Mouse (Mus musculus) spleen, postnatal 14 days (tissue): Measurements from ENCODE around the gene Spz1.
"Not testable (repeated sequence)": the region's sequence is repeated elsewhere in the genome, so short reads cannot be mapped to it uniquely, and the experiment has no call there.

Experiments used
- DNase-seq, 2 experiments: peaks; one replicate each; pipeline ENCODE4 v3.0.0; 2021 to 2022; ENCODE audit warnings: low spot score in 2 of 2

Gene Spz1

DNA sequence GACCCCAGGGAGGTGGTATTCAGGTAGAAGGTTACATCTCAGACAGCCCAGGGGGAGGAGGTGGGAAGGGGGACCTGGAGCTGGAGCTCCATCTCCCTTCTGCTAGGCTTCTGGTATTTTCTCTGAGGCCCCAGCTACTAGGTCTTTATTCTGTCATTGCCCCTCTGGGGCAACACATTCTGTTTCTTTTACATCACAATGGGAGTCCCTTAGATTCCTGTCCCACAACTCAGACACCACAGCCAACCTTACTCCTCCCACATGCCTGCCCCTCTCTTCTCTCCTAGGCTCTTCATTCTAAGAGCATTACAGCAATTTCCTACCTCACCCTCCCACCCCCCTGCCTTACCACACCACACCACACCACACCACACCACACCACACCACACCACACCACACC lies at the start of gene Spz1:
Gene Spz1 (minus strand): TSS at position 101 of the 400 bp plus-strand sequence.
- no peak for DNase-seq

DNA sequence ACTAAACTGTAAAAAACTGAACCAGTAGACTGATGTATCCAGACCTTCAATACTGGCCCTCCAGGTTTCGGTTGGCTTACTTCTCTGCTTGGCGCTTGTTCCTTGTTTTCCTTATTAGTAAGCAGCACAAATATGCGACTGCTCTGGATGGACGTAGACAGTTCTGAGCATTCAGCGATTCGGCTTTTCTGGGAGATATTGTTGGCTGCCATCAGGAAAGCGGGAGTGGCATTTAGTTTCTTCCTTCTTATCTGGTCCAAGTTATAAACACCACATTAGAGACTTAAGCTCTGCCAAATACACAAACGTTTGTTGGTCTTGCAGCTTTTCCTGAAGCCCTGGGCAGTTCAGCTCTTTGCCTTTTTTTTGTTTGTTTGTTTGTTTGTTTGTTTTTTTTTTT lies 40.5 kb upstream of the Spz1 start:
- DNase-seq: no peak

DNA sequence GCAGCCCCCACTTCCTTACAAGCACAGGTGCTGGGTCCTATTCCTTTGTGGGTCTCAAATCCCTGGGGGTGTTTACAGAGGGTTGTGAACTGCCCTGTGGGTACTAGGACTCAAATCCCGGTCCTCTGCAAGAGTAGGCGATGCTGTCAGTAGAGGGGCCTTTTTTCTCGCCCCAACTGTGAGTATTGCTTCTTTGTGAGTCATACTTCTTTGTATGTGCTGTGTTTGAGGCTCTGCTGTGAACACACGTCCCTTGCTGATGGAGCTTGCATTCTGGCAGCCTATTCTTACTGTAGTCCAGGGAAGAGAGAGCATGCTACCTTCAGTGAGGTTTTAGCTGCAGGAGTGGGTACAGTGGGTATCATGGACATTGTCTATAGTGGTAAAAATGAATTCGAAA lies 39.2 kb upstream of the Spz1 start:
- DNase-seq: no peak

DNA sequence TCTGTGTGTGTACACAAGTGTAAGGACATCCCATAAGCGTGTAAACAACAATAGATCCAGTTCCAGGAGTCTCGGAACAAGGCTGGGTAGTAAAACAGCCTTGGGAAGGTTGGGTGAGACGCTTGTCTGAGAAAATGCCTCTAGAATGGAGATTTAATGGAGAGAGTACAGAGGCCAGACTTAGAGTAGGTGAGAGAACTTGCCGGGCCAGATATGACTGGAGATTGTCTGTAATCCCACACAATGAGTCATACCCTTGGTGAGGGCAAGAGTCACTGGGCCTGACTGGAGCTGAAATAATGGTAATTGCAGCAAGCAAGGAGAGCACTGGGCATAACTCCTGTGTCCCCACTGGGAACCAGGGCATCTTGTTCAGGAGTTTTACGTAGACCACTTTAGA lies 37.1 kb upstream of the Spz1 start:
- peak in 1 of 2 experiments; percentile 0 for DNase-seq

DNA sequence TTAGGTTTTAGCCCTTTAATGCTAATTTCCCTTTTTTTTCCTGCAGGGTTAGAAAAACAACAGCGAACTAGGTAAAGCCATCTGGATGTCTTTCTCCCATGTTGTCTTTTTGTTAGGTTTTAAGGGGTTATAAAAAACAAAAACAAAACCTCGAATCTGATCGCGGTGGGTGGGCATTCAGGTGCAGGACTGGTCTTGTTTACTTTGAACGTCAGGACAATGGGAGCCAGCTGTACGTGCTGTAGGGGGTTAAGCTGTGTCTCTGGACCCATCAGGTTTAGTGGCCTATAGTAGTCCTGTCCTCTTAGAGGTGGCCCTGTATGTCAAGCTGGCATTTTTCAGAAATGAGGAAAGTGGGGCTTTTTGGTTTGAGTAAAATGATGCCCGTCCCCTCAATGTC lies 35.9 kb upstream of the Spz1 start:
- DNase-seq: peak in 1 of 2 experiments; percentile 0

DNA sequence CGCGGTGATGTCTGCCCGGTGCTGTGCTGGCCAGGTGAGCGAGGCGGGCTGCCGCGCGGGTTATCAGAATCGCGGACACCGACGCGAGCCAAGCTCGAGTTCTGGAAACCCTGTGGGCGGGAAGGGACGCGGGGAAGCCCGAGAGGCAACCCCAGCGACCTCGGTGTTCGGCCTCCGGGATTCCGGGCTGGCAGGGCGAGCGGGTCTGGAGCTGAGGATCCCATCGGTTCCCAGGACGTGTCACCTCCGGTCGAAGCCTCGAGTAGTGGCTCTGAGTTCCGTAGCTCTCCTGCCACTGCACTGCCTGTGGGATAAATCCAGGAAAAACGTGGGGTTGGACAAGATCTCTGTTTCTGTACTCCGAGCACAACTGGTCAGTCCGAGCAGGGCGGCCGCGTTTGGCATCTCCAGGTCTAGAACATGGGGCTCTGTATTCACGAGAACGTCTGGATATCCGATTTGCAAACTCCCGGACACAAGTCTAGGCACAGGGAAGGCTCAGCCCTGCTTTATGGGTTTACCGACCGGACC lies 35.3 kb upstream of the Spz1 start:
- no peak for DNase-seq

DNA sequence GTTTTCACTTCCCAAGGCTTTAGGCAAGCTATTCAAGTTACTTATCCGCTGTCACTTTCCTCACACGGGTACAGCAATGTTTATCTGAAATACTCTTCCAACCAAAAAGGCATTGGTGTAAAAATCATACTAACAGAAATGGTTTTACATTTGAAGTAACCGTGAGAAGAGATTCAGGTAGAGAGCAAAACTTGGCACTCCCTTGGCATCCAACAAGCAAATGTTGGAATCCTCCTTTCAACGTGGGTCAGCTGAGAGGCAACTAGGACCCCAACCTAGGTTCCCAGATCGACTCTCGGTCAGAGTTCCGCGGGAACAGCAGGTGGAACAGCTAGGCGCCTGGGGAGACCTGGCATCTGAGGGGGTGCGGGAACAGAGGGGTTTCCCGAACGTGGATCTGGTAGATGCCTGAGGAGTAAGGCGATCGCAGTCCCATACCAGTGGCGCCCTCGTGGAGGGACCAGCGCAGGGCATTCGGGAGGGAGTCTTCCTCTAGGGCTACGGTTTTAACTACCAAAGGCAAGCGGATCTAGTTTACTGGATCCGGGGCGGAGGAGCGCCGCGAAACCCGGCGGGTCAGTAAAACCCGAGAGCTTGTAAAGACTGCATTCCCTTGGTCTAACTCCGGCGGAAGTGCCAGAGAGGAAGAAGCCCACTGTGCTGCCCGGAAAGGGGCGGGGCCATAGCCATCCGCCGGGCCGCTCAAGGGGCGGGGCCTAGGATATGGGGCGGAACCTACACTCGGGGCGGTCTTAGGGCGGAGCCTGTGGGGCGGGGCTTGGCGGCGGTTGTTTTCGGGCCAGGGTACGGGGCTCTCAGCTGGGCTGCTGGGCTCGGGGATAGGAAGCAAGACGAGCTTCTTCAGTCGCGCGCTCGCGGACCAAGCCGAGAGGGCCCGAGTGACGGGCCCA lies 34.6 kb upstream of the Spz1 start, which contains the start of gene Serinc5:
Gene Serinc5 (plus strand): TSS at position 781 of the 911 bp plus-strand sequence.
- DNase-seq: peak; percentile 99

DNA sequence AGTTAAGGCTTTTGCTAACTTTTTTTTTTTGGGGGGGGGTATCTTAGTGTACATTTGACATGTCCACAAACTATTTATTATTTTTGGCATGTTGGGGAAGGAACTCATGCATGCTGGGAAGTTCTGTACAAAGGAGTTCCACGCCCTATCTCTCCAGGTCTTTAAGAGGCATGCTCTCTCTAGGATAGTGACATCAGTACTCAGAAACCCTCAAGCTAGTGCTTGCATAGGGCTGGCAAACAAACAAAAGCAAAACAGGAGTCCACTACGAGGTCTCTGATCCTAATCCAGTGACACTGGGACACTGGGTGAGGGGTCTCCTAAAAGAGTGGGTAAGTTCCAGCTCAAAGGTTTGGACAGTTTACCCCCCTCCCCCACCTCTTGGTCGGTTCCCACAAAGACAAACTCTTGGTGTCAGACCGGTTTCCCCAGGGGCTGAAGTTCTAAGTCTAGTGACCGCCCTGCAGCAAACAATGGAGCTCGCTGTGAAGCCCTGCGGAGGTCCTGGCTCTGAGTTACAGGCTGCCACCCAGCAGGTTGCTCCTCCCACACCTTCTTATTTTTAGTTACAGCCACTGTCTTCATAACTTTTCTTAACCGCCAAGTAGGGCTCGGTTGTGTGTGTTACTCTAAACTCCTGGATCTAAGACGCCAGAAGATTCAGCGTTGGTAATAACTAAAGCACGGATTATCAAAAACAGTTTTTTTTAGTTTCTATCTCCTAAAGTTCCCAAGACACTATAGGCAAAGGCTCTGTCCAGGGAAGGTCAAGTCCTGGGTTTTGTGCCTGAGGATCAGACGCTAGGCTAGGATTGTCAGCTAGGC lies 33.7 kb upstream of the Spz1 start:
- DNase-seq: peak; percentile 19 to 37

DNA sequence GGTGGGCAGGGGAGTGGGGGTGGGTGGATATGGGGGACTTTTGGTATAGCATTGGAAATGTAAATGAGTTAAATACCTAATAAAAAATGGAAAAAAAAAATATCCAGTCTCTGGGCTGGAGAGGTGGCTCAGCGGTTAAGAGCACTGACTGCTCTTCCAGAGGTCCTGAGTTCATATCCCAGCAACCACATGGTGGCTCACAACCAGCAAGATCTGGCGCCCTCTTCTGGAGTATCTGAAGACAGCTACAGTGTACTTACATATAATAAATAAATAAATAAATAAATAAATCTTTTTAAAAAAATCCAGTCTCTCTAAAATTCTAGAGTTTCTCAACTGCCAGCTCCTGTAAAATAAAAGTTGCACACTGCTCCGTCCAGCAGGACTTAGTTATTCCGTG lies 29.3 kb upstream of the Spz1 start:
- not testable (repeated sequence) for DNase-seq

DNA sequence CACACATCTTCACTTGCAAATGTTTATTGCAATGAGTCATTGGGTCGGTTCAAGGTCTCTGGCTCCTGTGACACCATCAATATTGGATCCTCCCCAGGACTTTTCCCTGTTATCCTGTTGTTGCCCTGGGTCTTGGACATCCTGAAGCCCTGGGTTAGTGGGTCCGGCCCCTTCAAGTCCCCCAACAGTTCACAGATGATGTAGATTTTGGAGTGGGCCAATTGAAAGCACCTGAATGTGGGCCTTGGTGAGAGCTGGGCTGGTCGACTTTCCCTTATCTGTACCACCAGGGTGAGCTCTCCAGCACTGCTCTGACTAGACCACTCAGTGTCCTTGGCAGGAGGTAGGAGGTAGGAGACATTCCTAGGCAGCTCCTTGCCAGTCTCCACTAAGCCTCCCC lies 19.5 kb upstream of the Spz1 start:
- no peak for DNase-seq

DNA sequence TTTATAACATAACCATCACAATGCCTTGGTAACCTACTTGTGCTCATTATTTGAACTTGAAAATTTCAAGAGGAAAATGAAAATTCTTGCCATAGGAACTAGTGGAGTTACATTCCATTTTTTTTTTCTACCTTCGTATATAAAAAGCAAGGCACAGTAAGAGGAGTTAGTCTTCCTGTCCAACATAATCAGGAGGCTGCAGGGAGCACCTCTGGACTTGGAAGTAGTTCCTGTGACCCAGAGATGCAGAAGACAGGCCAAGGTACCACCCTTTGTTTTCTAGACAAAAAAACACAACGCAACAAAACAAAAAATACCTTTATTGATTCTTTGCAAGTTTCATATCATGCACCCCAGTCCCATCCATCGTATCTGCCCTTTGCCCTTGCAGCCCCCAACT lies 18.9 kb upstream of the Spz1 start:
- no peak for DNase-seq

DNA sequence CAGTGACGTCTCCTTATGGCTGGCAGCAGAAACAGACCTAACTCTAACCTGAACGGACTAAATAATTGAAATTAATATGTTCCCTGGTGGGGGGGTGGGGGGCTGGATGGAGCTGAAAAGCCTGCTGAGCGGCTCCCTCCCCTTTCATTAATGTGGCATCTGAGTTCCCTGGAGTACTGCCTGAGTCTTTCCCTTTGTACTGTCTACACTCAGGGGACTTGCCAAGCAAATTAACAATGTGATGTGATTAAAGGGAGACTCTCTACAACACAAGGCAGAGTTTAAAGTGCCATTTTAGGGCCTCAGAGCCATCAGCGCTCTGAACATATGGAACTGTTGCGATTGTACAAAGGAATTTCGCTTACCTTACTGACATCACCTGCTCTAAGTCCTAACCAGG lies 18.5 kb upstream of the Spz1 start:
- no peak for DNase-seq

DNA sequence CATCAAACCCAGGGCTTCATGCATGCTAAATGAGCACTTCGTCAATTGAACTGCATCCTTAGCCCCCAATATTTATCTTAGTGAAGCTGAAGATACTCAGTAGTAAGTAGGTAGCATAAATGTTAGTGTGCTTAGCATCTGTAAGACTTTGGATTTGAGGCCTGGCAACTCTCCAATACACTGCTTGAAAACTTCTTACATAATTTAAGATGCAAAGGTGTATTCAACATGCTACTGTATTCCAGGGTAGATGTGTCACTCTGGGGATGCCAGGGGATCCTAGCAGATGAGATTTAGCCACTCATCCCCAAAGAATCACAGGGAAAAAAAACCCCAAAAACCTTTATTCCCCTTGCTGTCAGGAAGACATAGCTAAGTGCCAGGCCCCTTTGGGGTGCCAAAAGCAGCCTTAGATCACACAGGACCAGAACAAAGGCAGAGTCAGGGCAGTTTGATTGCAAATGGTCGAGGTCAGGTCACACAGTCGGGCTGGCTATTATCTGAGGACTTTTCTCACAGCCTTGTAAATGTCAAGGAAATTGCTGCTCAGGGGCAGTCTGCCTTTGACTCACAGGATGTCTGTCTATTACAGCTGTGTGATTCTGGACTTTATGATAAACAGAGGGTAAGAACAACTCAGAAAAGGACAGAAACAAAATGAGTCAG lies 17.9 kb upstream of the Spz1 start:
- DNase-seq: no peak

DNA sequence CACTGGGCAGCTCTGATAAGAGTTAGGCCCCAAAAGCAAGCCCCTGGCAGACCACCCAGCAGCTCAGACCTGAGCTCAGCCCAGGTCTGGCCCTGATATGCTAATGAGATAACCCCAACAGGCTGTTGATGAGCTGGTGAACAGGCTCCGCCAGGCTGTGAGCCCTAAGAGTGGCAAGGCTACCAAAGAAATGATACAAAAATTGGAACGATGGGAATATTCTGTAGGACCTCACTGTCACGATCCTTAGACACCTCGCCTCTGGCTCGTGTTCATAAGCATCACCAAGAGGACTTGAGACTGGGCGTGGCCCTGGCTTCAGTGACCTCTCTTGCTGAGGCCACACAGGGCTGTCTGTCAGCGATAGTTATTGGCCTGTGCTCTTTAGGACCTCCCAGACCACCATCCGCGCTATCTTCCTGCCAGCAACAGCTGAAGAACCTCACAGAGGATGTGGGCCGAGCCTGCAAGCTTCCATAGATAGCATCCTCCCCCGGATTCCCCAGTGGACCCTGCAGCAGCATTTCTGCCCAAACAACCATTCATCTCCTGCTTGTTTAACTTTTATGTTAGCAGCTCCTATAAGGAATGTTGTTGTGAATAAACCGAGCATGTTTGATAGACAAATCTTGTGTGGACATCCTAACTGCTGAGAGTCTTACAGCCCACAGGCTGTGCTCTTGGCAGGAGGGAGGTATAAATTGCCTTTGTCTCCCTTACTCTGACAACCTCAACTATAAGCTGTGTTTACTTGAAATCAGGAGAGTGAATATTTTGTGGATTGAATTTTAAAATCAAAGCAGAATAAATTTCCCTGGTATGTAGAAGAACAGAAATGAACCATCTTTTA lies 17.0 kb upstream of the Spz1 start:
- peak; percentile 25 to 38 for DNase-seq

DNA sequence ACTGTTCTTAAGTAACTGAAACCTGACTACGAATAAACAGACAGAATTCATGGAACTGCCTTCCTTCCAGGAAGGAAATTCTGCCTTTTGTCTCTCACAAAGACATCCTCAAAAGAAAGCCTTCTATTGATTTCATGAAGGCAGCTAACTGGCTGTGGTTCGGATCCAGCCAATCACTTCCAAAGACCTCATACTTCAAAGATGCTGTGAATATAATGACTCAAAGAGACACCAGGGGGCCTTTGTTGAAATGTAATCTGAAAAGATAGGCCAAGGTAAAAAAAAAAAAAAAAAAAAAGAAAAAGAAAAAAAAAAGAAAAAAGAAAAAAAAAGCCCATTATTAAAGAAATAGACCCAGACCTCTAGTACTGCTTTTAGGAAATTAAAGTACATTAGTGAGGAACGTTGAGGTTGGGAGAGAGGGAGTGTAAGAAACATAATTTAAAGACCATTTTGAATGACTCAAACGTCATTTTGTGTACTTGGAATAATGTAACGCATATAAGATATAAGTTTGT lies 16.4 kb upstream of the Spz1 start:
- no peak for DNase-seq

DNA sequence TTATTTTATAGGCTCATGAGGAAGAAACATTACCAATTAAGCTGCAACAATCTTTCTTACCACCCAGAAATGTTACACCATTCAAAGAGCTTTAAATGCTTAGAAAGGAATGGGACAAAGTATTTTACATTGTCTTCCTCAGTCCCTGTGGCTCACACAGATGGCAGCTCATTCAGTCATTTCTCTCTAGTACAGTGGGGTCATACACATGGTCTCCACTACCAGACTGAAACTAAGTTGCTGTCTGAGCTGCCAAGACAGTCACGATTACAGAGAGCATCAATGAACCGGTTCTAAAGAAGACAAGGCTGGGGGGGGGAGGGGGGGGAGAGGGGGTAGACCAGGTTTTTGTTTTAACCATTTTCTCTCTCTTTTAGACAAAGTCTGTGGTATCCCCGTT lies 15.3 kb upstream of the Spz1 start:
- no peak for DNase-seq

DNA sequence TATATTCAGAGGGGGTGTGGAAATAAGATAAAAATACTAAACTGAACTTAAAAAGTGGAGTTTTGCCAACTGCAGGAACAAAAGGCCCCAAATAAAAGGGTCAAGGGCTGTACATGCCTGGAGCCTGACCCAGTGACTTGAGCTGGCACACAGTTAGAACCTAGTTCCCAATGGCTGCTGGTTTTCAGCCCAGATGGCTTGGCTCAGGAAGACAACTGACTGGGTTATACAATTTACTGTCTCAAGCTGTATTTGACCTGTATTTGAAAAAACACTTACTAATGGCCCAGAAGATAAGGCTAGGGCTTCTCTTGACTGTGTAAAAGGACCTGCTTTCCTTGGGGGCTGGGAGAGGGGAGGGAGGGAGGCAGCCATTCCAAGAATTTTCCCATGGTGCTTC lies 13.3 kb upstream of the Spz1 start:
- DNase-seq: no peak

DNA sequence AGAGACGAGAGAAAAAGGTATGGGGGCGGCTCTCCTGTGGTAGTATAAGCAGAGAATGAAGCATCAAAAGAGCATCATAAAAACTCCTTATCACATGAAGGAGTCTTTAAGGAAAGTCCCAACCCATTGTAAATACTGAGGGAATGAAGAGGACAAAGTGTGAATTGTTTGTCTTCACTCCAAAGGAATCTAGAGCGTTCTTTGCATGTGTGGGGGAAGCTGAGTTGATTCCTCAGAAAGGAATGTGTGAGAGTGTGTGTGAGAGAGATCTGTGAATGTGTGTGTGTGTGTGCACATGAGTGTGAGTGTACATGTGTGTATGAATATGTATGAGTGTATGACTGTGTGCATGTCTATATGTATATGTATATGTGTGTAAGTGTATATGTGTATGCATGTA lies 12.7 kb upstream of the Spz1 start:
- no peak for DNase-seq

DNA sequence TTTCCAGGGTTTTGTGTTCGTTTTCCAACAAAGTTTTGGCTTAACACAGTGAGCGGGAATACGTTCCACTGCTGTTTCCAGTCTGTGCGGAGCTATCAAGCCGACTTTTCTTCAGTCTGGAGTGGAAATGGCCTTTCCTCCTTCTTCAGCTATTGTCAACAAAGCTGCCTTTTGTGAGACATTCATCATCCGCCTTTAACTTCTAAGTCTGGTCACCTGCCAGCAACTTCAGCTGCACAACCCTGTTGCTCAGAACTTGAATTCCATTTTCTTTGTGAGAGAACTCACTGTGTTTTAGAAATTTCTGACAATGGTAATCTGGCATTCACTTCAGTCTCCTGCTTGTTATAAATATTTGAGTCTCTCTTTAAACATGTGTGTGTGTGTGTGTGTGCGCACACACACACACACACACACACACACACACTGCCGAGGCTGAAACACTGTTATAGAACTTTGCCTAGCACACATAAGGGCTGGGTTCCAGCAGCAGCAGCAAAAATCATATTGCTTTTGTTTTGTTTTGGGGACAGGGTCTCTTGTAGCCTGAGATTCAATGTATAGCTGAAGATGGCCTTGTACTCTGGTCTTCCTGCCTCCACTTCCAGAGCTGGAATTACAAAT lies 8.2 kb upstream of the Spz1 start:
- no peak for DNase-seq
